Mouse (Mus musculus): ENCODE data around the gene Cic. TPM values are rescaled to one million over a fixed set of nuclear protein-coding genes. Genes with fewer than 3 reads are reported as not detected.
A peak's percentile ranks its signal among the peaks of the same experiment; 100 is the strongest.

Gene Cic
- polyA plus RNA-seq, 1 experiment from 2014 or later: 19.4 TPM

- WGBS: 1% methylated on average over 21 of the region's 21 CpGs
- Histone ChIP-seq H3K4me3 (peak overlapping the region; percentile 96), H3K36me3 (replicated peaks) (peaks cover 43% of the 10 kb centered on the region), H3K27me3 (ENCODE audit: poor library complexity, severe bottlenecking) (no peaks in the 10 kb centered on the region), H3K9me3 (0 out of 2 replicates have a peak, but pooled peaks cover 4% of the 10 kb centered on the region), H3K27ac (peak overlapping the region; percentile 95), H3K4me1 (peaks cover 40% of the 10 kb centered on the region)
- peak; percentile 52 for DNase-seq (ENCODE audit: extremely low spot score, low spot score)
Measured at GRCm38 (mm10) chr7:25296945-25297453, 29.5 kb downstream of the Cic start.

- Histone ChIP-seq H3K27ac (peak within 1 kb of the TSS; percentile 95), H3K36me3 (replicated peaks) (peaks cover 36% of the 10 kb centered on the region), H3K4me1 (peaks cover 37% of the 10 kb centered on the region), H3K27me3 (ENCODE audit: poor library complexity, severe bottlenecking) (peaks cover 4% of the 10 kb centered on the region; the same call in 1 of the 2 replicates), H3K4me3 (peak within 1 kb of the TSS; percentile 96), H3K9me3 (0 out of 2 replicates have a peak, but pooled peaks cover 4% of the 10 kb centered on the region)
- under 1% methylated on average over 52 of the region's 52 CpGs for WGBS
- DNase-seq (ENCODE audit: extremely low spot score, low spot score): peak; percentile 91
Measured at GRCm38 (mm10) chr7:25297454-25298325, 30.2 kb downstream of the Cic start, which contains the start of gene Pafah1b3. TSS of gene Pafah1b3 (minus strand) at chr7:25297986.

GRCm38 (mm10) chr7:25301063-25301462, 33.6 kb downstream of the Cic start, which contains the start of gene Prr19:
TSS of gene Prr19 (plus strand) at chr7:25301411.
- Histone ChIP-seq H3K27ac (0 out of 2 replicates have a peak within 1 kb of the TSS, but pooled peaks have one; percentile 8), H3K36me3 (replicated peaks) (peaks cover 3% of the 10 kb centered on the region), H3K4me1 (peaks cover 46% of the 10 kb centered on the region), H3K27me3 (ENCODE audit: poor library complexity, severe bottlenecking) (peaks cover 27% of the 10 kb centered on the region), H3K9me3 (0 out of 2 replicates have a peak, but pooled peaks cover 4% of the 10 kb centered on the region), H3K4me3 (peak within 1 kb of the TSS; percentile 23; the same call in 1 of the 2 replicates)
- WGBS: 60% methylated on average over 19 of the region's 19 CpGs
- DNase-seq (ENCODE audit: extremely low spot score, low spot score): peak; percentile 66

- Histone ChIP-seq H3K4me3 (no peak overlapping the region), H3K27ac (no peak overlapping the region), H3K4me1 (peaks cover 35% of the 10 kb centered on the region), H3K27me3 (ENCODE audit: poor library complexity, severe bottlenecking) (peaks cover 47% of the 10 kb centered on the region), H3K9me3 (0 out of 2 replicates have a peak, but pooled peaks cover 4% of the 10 kb centered on the region), H3K36me3 (replicated peaks) (no peaks in the 10 kb centered on the region)
- 79% methylated on average over 9 of the region's 9 CpGs for WGBS
- DNase-seq (ENCODE audit: extremely low spot score, low spot score): no peak
Measured at GRCm38 (mm10) chr7:25303003-25303684, 35.6 kb downstream of the Cic start.

- no peak overlapping the region for H3K4me3 ChIP-seq
- H3K36me3 ChIP-seq (replicated peaks): no peaks in the 10 kb centered on the region
- DNase-seq (ENCODE audit: extremely low spot score, low spot score): no peak
- 93% methylated on average over 3 of the region's 3 CpGs for WGBS
- H3K4me1 ChIP-seq: peaks cover 30% of the 10 kb centered on the region
- H3K27me3 ChIP-seq (ENCODE audit: poor library complexity, severe bottlenecking): peaks cover 52% of the 10 kb centered on the region
- H3K9me3 ChIP-seq: 0 out of 2 replicates have a peak, but pooled peaks cover 4% of the 10 kb centered on the region
- H3K27ac ChIP-seq: no peak overlapping the region
Measured at GRCm38 (mm10) chr7:25303685-25304006, 36.1 kb downstream of the Cic start.

- H3K4me3 ChIP-seq: peak overlapping the region; percentile 62
- DNase-seq (ENCODE audit: extremely low spot score, low spot score): no peak
- 1% methylated on average over 2 of the region's 2 CpGs for WGBS
- peaks cover 29% of the 10 kb centered on the region for H3K4me1 ChIP-seq
- 0 out of 2 replicates have a peak, but pooled peaks cover 4% of the 10 kb centered on the region for H3K9me3 ChIP-seq
- H3K27me3 ChIP-seq (ENCODE audit: poor library complexity, severe bottlenecking): peaks cover 62% of the 10 kb centered on the region
- peak overlapping the region; percentile 75 for H3K27ac ChIP-seq
- no peaks in the 10 kb centered on the region for H3K36me3 ChIP-seq (replicated peaks)
Measured at GRCm38 (mm10) chr7:25305481-25305880, 38.0 kb downstream of the Cic start.

GRCm38 (mm10) chr7:25305956-25306613, 38.6 kb downstream of the Cic start, which contains the start of gene Tmem145:
TSS of gene Tmem145 (plus strand) at chr7:25306106.
- Histone ChIP-seq H3K36me3 (replicated peaks) (no peaks in the 10 kb centered on the region), H3K4me3 (peak within 1 kb of the TSS; percentile 62), H3K9me3 (0 out of 2 replicates have a peak, but pooled peaks cover 4% of the 10 kb centered on the region), H3K27me3 (ENCODE audit: poor library complexity, severe bottlenecking) (peaks cover 63% of the 10 kb centered on the region), H3K4me1 (peaks cover 28% of the 10 kb centered on the region), H3K27ac (peak within 1 kb of the TSS; percentile 75)
- WGBS: under 1% methylated on average over 47 of the region's 47 CpGs
- DNase-seq (ENCODE audit: extremely low spot score, low spot score): peak; percentile 62

GRCm38 (mm10) chr7:25306614-25306996, 39.1 kb downstream of the Cic start:
- DNase-seq (ENCODE audit: extremely low spot score, low spot score): no peak
- H3K4me1 ChIP-seq: peaks cover 25% of the 10 kb centered on the region
- H3K4me3 ChIP-seq: peak overlapping the region; percentile 62
- WGBS: 45% methylated on average over 2 of the region's 2 CpGs
- H3K36me3 ChIP-seq (replicated peaks): no peaks in the 10 kb centered on the region
- peaks cover 69% of the 10 kb centered on the region for H3K27me3 ChIP-seq (ENCODE audit: poor library complexity, severe bottlenecking)
- no peak overlapping the region for H3K27ac ChIP-seq
- H3K9me3 ChIP-seq: no peaks in the 10 kb centered on the region

GRCm38 (mm10) chr7:25308702-25309318, 41.3 kb downstream of the Cic start:
- H3K27me3 ChIP-seq (ENCODE audit: poor library complexity, severe bottlenecking): peaks cover 77% of the 10 kb centered on the region
- H3K9me3 ChIP-seq: no peaks in the 10 kb centered on the region
- no peak for DNase-seq (ENCODE audit: extremely low spot score, low spot score)
- H3K36me3 ChIP-seq (replicated peaks): no peaks in the 10 kb centered on the region
- no peak overlapping the region for H3K27ac ChIP-seq
- 65% methylated on average over 17 of the region's 17 CpGs for WGBS
- peaks cover 21% of the 10 kb centered on the region for H3K4me1 ChIP-seq
- H3K4me3 ChIP-seq: no peak overlapping the region

GRCm38 (mm10) chr7:25309425-25309824, 41.9 kb downstream of the Cic start:
- H3K4me3 ChIP-seq: no peak overlapping the region
- H3K36me3 ChIP-seq (replicated peaks): no peaks in the 10 kb centered on the region
- H3K9me3 ChIP-seq: no peaks in the 10 kb centered on the region
- H3K4me1 ChIP-seq: peaks cover 22% of the 10 kb centered on the region
- H3K27me3 ChIP-seq (ENCODE audit: poor library complexity, severe bottlenecking): peaks cover 81% of the 10 kb centered on the region
- no peak for DNase-seq (ENCODE audit: extremely low spot score, low spot score)
- WGBS: 92% methylated on average over 9 of the region's 9 CpGs
- H3K27ac ChIP-seq: no peak overlapping the region

GRCm38 (mm10) chr7:25311193-25311592, 43.7 kb downstream of the Cic start:
- 84% methylated on average over 11 of the region's 11 CpGs for WGBS
- DNase-seq (ENCODE audit: extremely low spot score, low spot score): no peak
- peaks cover 86% of the 10 kb centered on the region for H3K27me3 ChIP-seq (ENCODE audit: poor library complexity, severe bottlenecking)

GRCm38 (mm10) chr7:25313325-25313724, 45.8 kb downstream of the Cic start:
- Histone ChIP-seq H3K4me3 (no peak overlapping the region), H3K27ac (no peak overlapping the region), H3K4me1 (peaks cover 39% of the 10 kb centered on the region), H3K9me3 (no peaks in the 10 kb centered on the region), H3K27me3 (ENCODE audit: poor library complexity, severe bottlenecking) (peaks cover 67% of the 10 kb centered on the region), H3K36me3 (replicated peaks) (no peaks in the 10 kb centered on the region)
- no peak for DNase-seq (ENCODE audit: extremely low spot score, low spot score)
- 48% methylated on average over 7 of the region's 7 CpGs for WGBS

More at GRCm38 (mm10) chr7:25311193-25311592, 43.7 kb downstream of the Cic start:
- Histone ChIP-seq H3K4me3 (no peak overlapping the region), H3K4me1 (peaks cover 28% of the 10 kb centered on the region), H3K36me3 (replicated peaks) (no peaks in the 10 kb centered on the region), H3K9me3 (no peaks in the 10 kb centered on the region), H3K27ac (no peak overlapping the region)
